Mouse (Mus musculus): ENCODE measurements around the gene Ankzf1.

DNA sequence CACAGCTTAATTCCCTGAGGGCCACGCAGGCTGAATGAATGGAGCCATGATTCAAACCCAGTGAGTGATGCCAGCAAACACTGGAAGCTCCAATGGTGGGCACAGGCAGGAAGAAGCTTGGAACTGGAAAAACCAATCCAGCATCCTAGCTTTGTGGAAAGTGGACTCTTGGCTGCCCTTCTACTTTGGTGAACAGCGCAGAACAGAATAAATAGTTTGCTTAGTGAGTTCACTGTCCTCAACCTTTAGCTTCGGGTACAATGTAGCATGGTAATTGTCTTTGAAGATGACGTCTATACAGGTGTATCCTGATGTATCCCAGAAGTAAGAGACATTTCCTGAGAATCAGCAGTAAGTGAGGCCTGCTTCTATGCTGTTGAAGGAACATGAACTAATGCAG, 43.2 kb upstream of the Ankzf1 start:
- TF ChIP-seq CTCF (IDR thresholded peaks at IDR 0.05; ENCODE audit: low read depth) (no peak), EP300 (IDR thresholded peaks at IDR 0.05; ENCODE audit: low read depth) (no peak)
